Mouse (Mus musculus): ENCODE data around the gene Gm6169. TPM values are rescaled to one million over a fixed set of nuclear protein-coding genes. Genes with fewer than 3 reads are reported as not detected.
"Not testable (repeated sequence)": the region's sequence is repeated elsewhere in the genome, so short reads cannot be mapped to it uniquely, and the experiment has no call there.

The Gm6169 gene
- polyA plus RNA-seq (2015; fragmentation: Nextera tagmentation; extraction: Ambion mirVana), result 0.30 and 0.32 TPM in 2 replicates

GRCm38 (mm10) chr13:97099187-97099852 is at the start of gene Gm6169:
Gm6169 (minus strand) TSS chr13:97099237.
- 79% methylated on average over 22 of the region's 22 CpGs for WGBS
- no peak within 1 kb of the TSS for H3K9ac ChIP-seq
- no peak within 1 kb of the TSS for H3K27ac ChIP-seq (replicated peaks)
- H3K4me1 ChIP-seq (replicated peaks), result no peaks in the 10 kb centered on the region
- H3K36me3 ChIP-seq, result peaks cover 7% of the 10 kb centered on the region
- ATAC-seq (ENCODE audit: low FRiP score, low read depth), result no peak
- no peak within 1 kb of the TSS for H3K4me3 ChIP-seq
- no peak within 1 kb of the TSS for H3K4me2 ChIP-seq
- H3K27me3 ChIP-seq, result no peaks in the 10 kb centered on the region
- no peaks in the 10 kb centered on the region for H3K9me3 ChIP-seq

GRCm38 (mm10) chr13:97145834-97146233 is 46.8 kb upstream of the Gm6169 start:
- no peak overlapping the region for H3K9ac ChIP-seq
- ATAC-seq (ENCODE audit: low FRiP score, low read depth), result no peak
- H3K27ac ChIP-seq (replicated peaks), result no peak overlapping the region
- peaks cover 50% of the 10 kb centered on the region for H3K36me3 ChIP-seq
- H3K4me1 ChIP-seq (replicated peaks), result no peaks in the 10 kb centered on the region
- H3K4me3 ChIP-seq, result no peak overlapping the region
- WGBS, result 59% methylated on average over 4 of the region's 4 CpGs
- H3K27me3 ChIP-seq, result no peaks in the 10 kb centered on the region
- no peaks in the 10 kb centered on the region for H3K9me3 ChIP-seq
- no peak overlapping the region for H3K4me2 ChIP-seq

- Histone ChIP-seq H3K4me3 (no peak overlapping the region), H3K27me3 (no peaks in the 10 kb centered on the region), H3K4me1 (replicated peaks) (peaks cover 10% of the 10 kb centered on the region), H3K27ac (replicated peaks) (no peak overlapping the region), H3K4me2 (no peak overlapping the region), H3K36me3 (peaks cover 27% of the 10 kb centered on the region), H3K9ac (no peak overlapping the region), H3K9me3 (no peaks in the 10 kb centered on the region)
- no peak for ATAC-seq (ENCODE audit: low FRiP score, low read depth)
- WGBS, result 86% methylated on average over 7 of the region's 7 CpGs
Observed at GRCm38 (mm10) chr13:97142321-97142720, 43.3 kb upstream of the Gm6169 start.

- not testable (repeated sequence) for H3K27me3 ChIP-seq; H3K9me3 ChIP-seq; ATAC-seq (ENCODE audit: low FRiP score, low read depth)
- Histone ChIP-seq H3K4me3 (peak overlapping the region; percentile 99), H3K36me3 (peaks cover 20% of the 10 kb centered on the region), H3K4me1 (replicated peaks) (peaks cover 18% of the 10 kb centered on the region), H3K4me2 (peak overlapping the region; percentile 59), H3K9ac (peak overlapping the region; percentile 98), H3K27ac (replicated peaks) (peak overlapping the region; percentile 95)
- 31% methylated on average over 8 of the region's 8 CpGs for WGBS
Observed at GRCm38 (mm10) chr13:97138404-97138931, 39.4 kb upstream of the Gm6169 start.

- H3K36me3 ChIP-seq, result peaks cover 17% of the 10 kb centered on the region
- H3K4me3 ChIP-seq, result peak within 1 kb of the TSS; percentile 99
- WGBS, result under 1% methylated on average over 57 of the region's 57 CpGs
Observed at GRCm38 (mm10) chr13:97137466-97138400, 38.7 kb upstream of the Gm6169 start, which contains the start of the genes Gfm2 and Nsa2. Gfm2 (plus strand) TSS chr13:97137937. Nsa2 (minus strand) TSS chr13:97137937.

GRCm38 (mm10) chr13:97130413-97130812 is 31.4 kb upstream of the Gm6169 start:
- H3K4me3 ChIP-seq; ATAC-seq (ENCODE audit: low FRiP score, low read depth); H3K27me3 ChIP-seq; H3K9ac ChIP-seq; H3K4me1 ChIP-seq (replicated peaks); H3K4me2 ChIP-seq; H3K27ac ChIP-seq (replicated peaks); H3K9me3 ChIP-seq: not testable (repeated sequence)
- H3K36me3 ChIP-seq, result peaks cover 31% of the 10 kb centered on the region
- WGBS, result no CpG with 5 or more reads among the region's 2 CpGs

More at GRCm38 (mm10) chr13:97137466-97138400, 38.7 kb upstream of the Gm6169 start, which contains the start of the genes Gfm2 and Nsa2:
- peak within 1 kb of the TSS; percentile 81 for H3K4me2 ChIP-seq
- H3K9me3 ChIP-seq, result no peaks in the 10 kb centered on the region
- H3K27ac ChIP-seq (replicated peaks), result peak within 1 kb of the TSS; percentile 95
- peak; percentile 99 for ATAC-seq (ENCODE audit: low FRiP score, low read depth)
- no peaks in the 10 kb centered on the region for H3K27me3 ChIP-seq
- H3K4me1 ChIP-seq (replicated peaks), result peaks cover 18% of the 10 kb centered on the region
- H3K9ac ChIP-seq, result peak within 1 kb of the TSS; percentile 98

GRCm38 (mm10) chr13:97129654-97130053 is 30.6 kb upstream of the Gm6169 start:
- H3K4me2 ChIP-seq; H3K9me3 ChIP-seq; ATAC-seq (ENCODE audit: low FRiP score, low read depth); H3K4me1 ChIP-seq (replicated peaks); H3K4me3 ChIP-seq; H3K27me3 ChIP-seq; H3K9ac ChIP-seq; H3K27ac ChIP-seq (replicated peaks): not testable (repeated sequence)
- peaks cover 34% of the 10 kb centered on the region for H3K36me3 ChIP-seq
- WGBS, result 92% methylated on average over 4 of the region's 4 CpGs

- Histone ChIP-seq H3K27ac (replicated peaks) (no peak overlapping the region), H3K4me3 (no peak overlapping the region), H3K4me2 (no peak overlapping the region), H3K9ac (no peak overlapping the region), H3K9me3 (no peaks in the 10 kb centered on the region), H3K36me3 (peaks cover 63% of the 10 kb centered on the region), H3K4me1 (replicated peaks) (no peaks in the 10 kb centered on the region), H3K27me3 (no peaks in the 10 kb centered on the region)
- no peak for ATAC-seq (ENCODE audit: low FRiP score, low read depth)
- WGBS, result 84% methylated on average over 3 of the region's 3 CpGs
Observed at GRCm38 (mm10) chr13:97121341-97121740, 22.3 kb upstream of the Gm6169 start.

GRCm38 (mm10) chr13:97109046-97109445 is 10.0 kb upstream of the Gm6169 start:
- WGBS, result 80% methylated on average over 4 of the region's 4 CpGs
- Histone ChIP-seq H3K36me3 (peaks cover 26% of the 10 kb centered on the region), H3K4me1 (replicated peaks) (no peaks in the 10 kb centered on the region), H3K27me3 (no peaks in the 10 kb centered on the region), H3K4me3 (no peak overlapping the region), H3K27ac (replicated peaks) (no peak overlapping the region), H3K9ac (no peak overlapping the region), H3K4me2 (no peak overlapping the region), H3K9me3 (no peaks in the 10 kb centered on the region)
- ATAC-seq (ENCODE audit: low FRiP score, low read depth), result no peak

- not testable (repeated sequence) for ATAC-seq (ENCODE audit: low FRiP score, low read depth)
- whole genome bisulfite sequencing, result 93% methylated on average over 4 of the region's 4 CpGs
Observed at GRCm38 (mm10) chr13:97107721-97108120, 8.7 kb upstream of the Gm6169 start.

GRCm38 (mm10) chr13:97104996-97105395 is 6.0 kb upstream of the Gm6169 start:
- Histone ChIP-seq H3K9me3 (no peaks in the 10 kb centered on the region), H3K4me3 (no peak overlapping the region), H3K4me2 (no peak overlapping the region), H3K27ac (replicated peaks) (no peak overlapping the region), H3K4me1 (replicated peaks) (no peaks in the 10 kb centered on the region), H3K9ac (no peak overlapping the region), H3K27me3 (no peaks in the 10 kb centered on the region), H3K36me3 (peaks cover 5% of the 10 kb centered on the region)
- 60% methylated on average over 7 of the region's 7 CpGs for WGBS
- no peak for ATAC-seq (ENCODE audit: low FRiP score, low read depth)

More at GRCm38 (mm10) chr13:97107721-97108120, 8.7 kb upstream of the Gm6169 start:
- H3K9ac ChIP-seq; H3K4me2 ChIP-seq; H3K27ac ChIP-seq (replicated peaks); H3K4me3 ChIP-seq; H3K4me1 ChIP-seq (replicated peaks); H3K9me3 ChIP-seq; H3K27me3 ChIP-seq: not testable (repeated sequence)
- peaks cover 18% of the 10 kb centered on the region for H3K36me3 ChIP-seq

- ATAC-seq (ENCODE audit: low FRiP score, low read depth), result no peak
- H3K4me3 ChIP-seq, result no peak overlapping the region
Observed at GRCm38 (mm10) chr13:97095726-97096125, 3.3 kb downstream of the Gm6169 start.

More at GRCm38 (mm10) chr13:97095726-97096125, 3.3 kb downstream of the Gm6169 start:
- no peak overlapping the region for H3K4me2 ChIP-seq
- no peaks in the 10 kb centered on the region for H3K27me3 ChIP-seq
- H3K9me3 ChIP-seq, result no peaks in the 10 kb centered on the region
- WGBS, result 92% methylated on average over 4 of the region's 4 CpGs
- no peak overlapping the region for H3K27ac ChIP-seq (replicated peaks)
- H3K36me3 ChIP-seq, result peaks cover 12% of the 10 kb centered on the region
- H3K9ac ChIP-seq, result no peak overlapping the region
- H3K4me1 ChIP-seq (replicated peaks), result no peaks in the 10 kb centered on the region

All from hindbrain, embryonic 15.5 days (tissue).